Mouse (Mus musculus): ENCODE measurements around the gene Tmem143.

DNA sequence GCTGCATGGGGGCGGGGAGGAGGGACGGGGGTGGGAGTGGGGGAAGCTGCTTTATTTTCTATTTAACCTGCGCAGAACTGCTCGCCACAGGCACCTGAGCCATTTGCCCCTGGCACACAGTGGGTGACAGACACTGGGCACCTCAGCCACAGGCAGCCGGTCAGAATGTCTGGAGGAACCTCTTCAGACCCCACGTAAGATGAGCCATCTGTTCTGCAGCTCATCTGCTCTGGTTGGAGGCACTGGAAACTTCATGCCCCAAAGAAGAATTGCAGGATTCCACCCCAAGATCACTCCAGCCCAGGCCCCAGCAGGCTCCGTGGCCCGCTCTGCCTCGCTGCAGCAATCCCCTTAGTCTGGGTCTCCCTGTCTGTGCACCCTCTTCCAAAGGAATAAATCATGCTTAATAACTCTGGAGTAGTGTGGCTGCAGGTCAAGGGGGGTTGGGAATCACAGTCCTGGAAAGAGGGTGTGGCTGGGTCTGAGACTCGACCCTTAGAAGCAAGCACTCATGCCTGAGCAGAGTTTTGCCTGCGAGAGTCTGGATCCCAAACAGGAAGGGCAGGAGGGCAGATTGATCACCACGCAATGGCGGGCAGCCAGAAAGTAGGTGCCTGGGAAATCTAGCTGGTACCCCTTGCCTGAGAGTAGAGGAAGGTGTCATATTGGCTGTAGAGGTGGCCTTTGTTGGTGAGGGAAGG, 20.4 kb downstream of the Tmem143 start:
- TF ChIP-seq CTCF (IDR thresholded peaks at IDR 0.05): no peak
- no peak for TF ChIP-seq EP300 (IDR thresholded peaks at IDR 0.05)
